Mouse (Mus musculus) hindbrain, embryonic 13.5 days (tissue): ENCODE data around the gene March1. TPM values are rescaled to one million over a fixed set of nuclear protein-coding genes. Genes with fewer than 3 reads are reported as not detected.
"Not testable (repeated sequence)": the region's sequence is repeated elsewhere in the genome, so short reads cannot be mapped to it uniquely, and the experiment has no call there.

Experiments used
- ATAC-seq: fragments of 200-750 bp; cut with Nextera tagmentation; 2 replicates; pipeline ENCODE4 v1.8.0; 2017; ENCODE audit warnings: moderate TSS enrichment; ENCODE audit not compliant: low FRiP score
- H3K27ac ChIP-seq: fragments of 300-500 bp; sonication (generic); 2 replicates; pipeline ENCODE4 v1.5.1; 2015; ENCODE audit warnings: inconsistent platforms, mild to moderate bottlenecking, moderate library complexity
- H3K27me3 ChIP-seq: fragments of 300-500 bp; sonication (generic); 2 replicates; pipeline ENCODE4 v1.6.1; 2015; ENCODE audit warnings: mild to moderate bottlenecking, inconsistent platforms
- H3K36me3 ChIP-seq: fragments of 300-500 bp; sonication (generic); 2 replicates; pipeline ENCODE4 v1.6.1; 2015; ENCODE audit warnings: mild to moderate bottlenecking, inconsistent platforms
- H3K4me1 ChIP-seq: fragments of 300-500 bp; sonication (generic); replicated peaks from 2 replicates; pipeline ENCODE4 v1.6.1; 2015; ENCODE audit warnings: inconsistent platforms
- H3K4me2 ChIP-seq: fragments of 300-500 bp; sonication (generic); 2 replicates; pipeline ENCODE4 v1.6.1; 2015; ENCODE audit warnings: inconsistent platforms, mild to moderate bottlenecking, moderate library complexity
- H3K4me3 ChIP-seq: fragments of 300-500 bp; sonication (generic); 2 replicates; pipeline ENCODE4 v1.5.1; 2015; ENCODE audit warnings: mild to moderate bottlenecking, inconsistent platforms
- H3K9ac ChIP-seq: fragments of 300-500 bp; sonication (generic); 2 replicates; pipeline ENCODE4 v1.6.1; 2015; ENCODE audit warnings: mild to moderate bottlenecking, inconsistent platforms
- H3K9me3 ChIP-seq: fragments of 300-500 bp; sonication (generic); 2 replicates; pipeline ENCODE4 v1.6.1; 2016; ENCODE audit warnings: inconsistent platforms
- WGBS: fragments of 180-500 bp; shearing (Covaris S2); methylation state at CpG from one replicate; pipeline ENCODE4 v1.1.7; 2015; 5-methylcytosine and 5-hydroxymethylcytosine counted together
- polyA plus RNA-seq: library from polyadenylated mRNA; unstranded; fragments of >200 nt; fragmentation: Nextera tagmentation; extraction: Ambion mirVana; gene quantifications from 2 replicates; pipeline ENCODE4 v1.2.1, GENCODE M21; 2015

The March1 gene
- polyA plus RNA-seq, 1 experiment from 2014 or later = 35.9 TPM

- H3K4me1 ChIP-seq, H3K9me3 ChIP-seq, H3K4me3 ChIP-seq, H3K4me2 ChIP-seq, H3K27me3 ChIP-seq, H3K36me3 ChIP-seq, H3K27ac ChIP-seq, H3K9ac ChIP-seq, ATAC-seq: not testable (repeated sequence)
- WGBS = 66% methylated on average over 4 of the region's 4 CpGs
These were observed 788.1 kb downstream of the March1 start for GRCm38 (mm10) chr8:66405796-66406195.

GRCm38 (mm10) chr8:66406596-66407361, 789.1 kb downstream of the March1 start:
- Histone ChIP-seq H3K9ac (no peak overlapping the region), H3K4me2 (no peak overlapping the region), H3K9me3 (no peaks in the 10 kb centered on the region), H3K27ac (no peak overlapping the region), H3K4me3 (no peak overlapping the region), H3K36me3 (no peaks in the 10 kb centered on the region), H3K4me1 (no peaks in the 10 kb centered on the region), H3K27me3 (no peaks in the 10 kb centered on the region)
- 92% methylated on average over 6 of the region's 6 CpGs for WGBS
- ATAC-seq = no peak

GRCm38 (mm10) chr8:66410080-66410615, 792.4 kb downstream of the March1 start:
- no peak for ATAC-seq
- WGBS = 81% methylated on average over 9 of the region's 9 CpGs
- no peak overlapping the region for H3K4me2 ChIP-seq

DNA sequence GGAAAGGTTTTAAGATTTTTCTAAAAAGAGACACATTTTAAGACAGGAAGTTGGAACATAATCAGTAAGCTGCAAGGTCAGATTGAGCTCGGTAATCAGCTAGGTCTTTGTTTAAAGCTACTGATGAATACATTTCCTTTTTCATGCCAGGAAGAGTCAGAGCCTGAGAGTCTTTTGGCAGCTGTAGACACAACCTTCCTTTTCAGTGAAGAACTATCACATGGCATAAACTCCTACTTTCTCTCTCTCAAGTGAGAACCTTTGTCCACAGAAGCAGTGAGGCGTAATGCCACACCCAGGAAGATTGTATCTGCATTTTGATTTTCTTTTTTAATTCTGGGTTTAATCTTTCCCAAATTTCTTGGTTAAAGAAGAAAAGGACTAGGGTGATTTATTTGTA, 795.4 kb downstream of the March1 start:
- no peaks in the 10 kb centered on the region for H3K9me3 ChIP-seq
- WGBS = 67% methylated on average over 2 of the region's 2 CpGs
- H3K4me2 ChIP-seq = no peak overlapping the region
- H3K36me3 ChIP-seq = no peaks in the 10 kb centered on the region
- H3K27ac ChIP-seq = no peak overlapping the region
- ATAC-seq = no peak
- no peak overlapping the region for H3K9ac ChIP-seq
- no peaks in the 10 kb centered on the region for H3K27me3 ChIP-seq
- H3K4me3 ChIP-seq = no peak overlapping the region
- no peaks in the 10 kb centered on the region for H3K4me1 ChIP-seq

More at GRCm38 (mm10) chr8:66410080-66410615, 792.4 kb downstream of the March1 start:
- H3K9me3 ChIP-seq = no peaks in the 10 kb centered on the region
- no peaks in the 10 kb centered on the region for H3K27me3 ChIP-seq
- no peak overlapping the region for H3K9ac ChIP-seq
- H3K27ac ChIP-seq = no peak overlapping the region
- H3K36me3 ChIP-seq = no peaks in the 10 kb centered on the region
- H3K4me1 ChIP-seq = no peaks in the 10 kb centered on the region
- H3K4me3 ChIP-seq = no peak overlapping the region

DNA sequence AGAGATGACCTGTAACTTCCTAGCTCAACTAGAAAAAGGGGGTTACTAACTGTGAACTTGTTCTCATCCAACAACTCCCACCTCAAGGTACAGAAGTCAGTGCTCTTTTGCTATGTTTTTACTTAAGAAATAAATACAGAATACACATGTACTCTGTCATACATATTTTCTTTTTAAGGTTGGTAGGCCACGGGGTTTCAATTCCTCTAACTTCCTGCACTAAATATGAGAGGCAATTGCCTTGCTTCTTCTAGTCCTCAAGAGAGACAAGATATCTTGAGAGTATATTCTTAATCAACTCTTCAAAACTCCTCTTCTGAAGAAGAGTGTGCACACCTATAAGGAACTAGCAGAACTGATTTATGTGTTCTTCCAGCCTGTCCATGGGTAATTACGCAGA, 797.5 kb downstream of the March1 start:
- Histone ChIP-seq H3K27me3 (no peaks in the 10 kb centered on the region), H3K9ac (no peak overlapping the region), H3K36me3 (no peaks in the 10 kb centered on the region), H3K27ac (no peak overlapping the region), H3K4me3 (no peak overlapping the region), H3K9me3 (no peaks in the 10 kb centered on the region), H3K4me2 (no peak overlapping the region), H3K4me1 (no peaks in the 10 kb centered on the region)
- 91% methylated on average over 2 of the region's 2 CpGs for WGBS
- ATAC-seq = no peak

DNA sequence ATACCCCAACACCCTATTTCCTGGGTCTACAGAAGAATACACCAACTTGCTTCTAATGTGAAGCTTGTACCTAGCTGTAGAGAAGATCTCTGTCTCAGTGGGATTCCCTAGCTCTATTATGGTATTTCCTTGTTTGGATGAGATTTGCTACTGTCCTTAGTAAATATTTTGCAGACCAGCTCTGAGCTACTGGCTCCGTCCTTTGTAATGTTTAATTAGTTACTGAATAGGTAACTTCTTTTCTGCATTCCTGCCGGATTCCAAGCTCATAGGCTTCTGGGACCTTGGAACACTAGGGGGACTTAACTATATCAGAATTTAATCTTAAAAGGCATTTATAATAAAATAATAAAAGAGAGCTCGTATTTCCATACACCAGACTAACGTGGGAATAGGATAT, 799.9 kb downstream of the March1 start:
- not testable (repeated sequence) for ATAC-seq, H3K4me3 ChIP-seq
- 88% methylated on average over 4 of the region's 4 CpGs for WGBS

DNA sequence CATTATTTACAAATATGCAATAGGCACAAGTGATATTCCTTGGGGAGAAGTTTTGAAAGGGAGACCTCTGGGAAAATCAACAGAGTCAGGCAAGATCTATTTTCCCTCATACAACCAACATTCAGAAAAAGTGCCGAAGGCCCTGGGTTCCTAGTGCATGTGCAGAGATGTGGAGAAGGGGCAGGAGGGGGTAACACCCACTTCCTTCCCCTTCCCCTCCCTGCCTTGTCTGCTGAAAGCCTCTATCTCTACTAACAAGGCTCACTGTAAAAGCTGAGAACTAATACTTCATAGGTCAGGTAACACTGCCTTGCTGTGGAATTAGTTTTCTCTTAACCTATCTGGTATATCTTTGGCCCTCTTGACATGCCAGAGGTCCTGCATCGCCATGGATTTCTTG, 812.9 kb downstream of the March1 start:
- Histone ChIP-seq H3K4me2 (no peak overlapping the region), H3K27ac (no peak overlapping the region), H3K27me3 (no peaks in the 10 kb centered on the region), H3K9ac (no peak overlapping the region), H3K4me1 (no peaks in the 10 kb centered on the region), H3K9me3 (no peaks in the 10 kb centered on the region), H3K36me3 (no peaks in the 10 kb centered on the region), H3K4me3 (no peak overlapping the region)
- ATAC-seq = no peak
- 84% methylated on average over 2 of the region's 2 CpGs for WGBS

More for the DNA sequence above, 799.9 kb downstream of the March1 start:
- not testable (repeated sequence) for H3K27me3 ChIP-seq, H3K9me3 ChIP-seq, H3K36me3 ChIP-seq, H3K27ac ChIP-seq, H3K4me2 ChIP-seq, H3K9ac ChIP-seq, H3K4me1 ChIP-seq

DNA sequence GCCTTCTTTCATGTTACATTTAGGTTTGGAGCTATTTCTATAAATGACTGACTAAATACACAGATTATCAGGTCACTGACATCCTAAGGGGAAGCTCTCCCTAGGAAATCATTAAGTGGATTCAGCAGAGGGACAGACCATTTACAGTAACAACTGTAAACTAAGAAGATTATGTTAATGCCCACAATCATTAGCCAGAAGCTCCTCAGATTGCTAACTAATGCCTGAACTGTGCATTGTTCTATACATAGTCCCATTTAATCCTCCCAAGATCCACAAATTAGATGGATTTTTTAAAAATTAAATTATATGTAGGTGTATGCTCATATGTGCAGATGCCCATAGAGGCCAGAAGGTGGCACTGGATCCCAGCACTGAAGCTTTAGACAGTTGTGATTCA, 815.9 kb downstream of the March1 start:
- H3K4me2 ChIP-seq = no peak overlapping the region
- H3K9me3 ChIP-seq = no peaks in the 10 kb centered on the region
- H3K27ac ChIP-seq = no peak overlapping the region
- no peak overlapping the region for H3K9ac ChIP-seq
- H3K4me3 ChIP-seq = no peak overlapping the region
- no peak for ATAC-seq
- H3K27me3 ChIP-seq = no peaks in the 10 kb centered on the region
- H3K4me1 ChIP-seq = no peaks in the 10 kb centered on the region
- no peaks in the 10 kb centered on the region for H3K36me3 ChIP-seq

- Histone ChIP-seq H3K27me3 (no peaks in the 10 kb centered on the region), H3K9ac (no peak overlapping the region), H3K4me1 (no peaks in the 10 kb centered on the region), H3K36me3 (no peaks in the 10 kb centered on the region), H3K4me3 (no peak overlapping the region), H3K27ac (no peak overlapping the region), H3K9me3 (no peaks in the 10 kb centered on the region), H3K4me2 (no peak overlapping the region)
- no peak for ATAC-seq
- WGBS = 87% methylated on average over 1 of the region's 1 CpGs
These were observed 819.1 kb downstream of the March1 start for GRCm38 (mm10) chr8:66436804-66437203.

DNA sequence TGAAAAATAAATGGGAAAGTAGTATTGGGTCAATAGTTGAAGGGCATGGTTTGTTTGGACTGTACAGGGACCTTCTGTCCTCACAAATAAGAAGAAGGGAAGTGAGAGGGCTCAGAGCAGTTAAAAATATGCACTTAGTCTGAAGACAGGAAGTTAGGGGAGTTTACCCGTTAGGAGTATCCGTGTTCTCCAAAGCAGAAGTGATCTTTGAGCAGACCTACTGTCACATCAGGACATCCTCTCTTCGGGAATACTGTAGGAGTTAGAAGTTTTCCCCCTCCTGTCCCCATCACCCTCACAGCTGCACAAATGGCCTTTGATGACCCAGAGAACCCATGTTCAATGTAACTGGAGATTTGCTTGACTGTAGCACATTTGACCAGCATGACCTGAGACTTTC, 820.2 kb downstream of the March1 start:
- Histone ChIP-seq H3K4me3 (no peak overlapping the region), H3K36me3 (no peaks in the 10 kb centered on the region), H3K9ac (no peak overlapping the region), H3K4me2 (no peak overlapping the region), H3K9me3 (no peaks in the 10 kb centered on the region), H3K27ac (no peak overlapping the region), H3K27me3 (no peaks in the 10 kb centered on the region), H3K4me1 (no peaks in the 10 kb centered on the region)
- WGBS = 78% methylated on average over 3 of the region's 3 CpGs
- ATAC-seq = no peak

DNA sequence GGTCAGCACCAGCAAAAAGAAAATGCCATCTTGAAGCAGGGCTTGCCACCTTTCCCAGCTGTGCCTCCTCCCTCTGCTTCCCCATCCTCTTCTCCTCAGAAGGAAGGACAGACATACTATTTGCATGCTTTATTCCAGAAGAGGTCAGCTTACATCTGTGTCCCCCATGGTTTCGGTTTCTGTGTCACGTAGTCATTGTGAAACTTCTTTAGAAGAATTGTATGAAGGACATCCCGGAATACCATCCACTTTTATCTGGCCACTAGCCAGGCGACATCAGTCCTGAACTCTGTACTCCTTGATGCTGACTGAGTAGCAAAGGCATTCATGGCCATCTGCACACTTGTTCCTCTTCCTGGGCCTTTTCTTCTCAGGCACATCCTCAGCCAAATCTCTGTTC, 820.8 kb downstream of the March1 start:
- H3K27ac ChIP-seq = no peak overlapping the region

DNA sequence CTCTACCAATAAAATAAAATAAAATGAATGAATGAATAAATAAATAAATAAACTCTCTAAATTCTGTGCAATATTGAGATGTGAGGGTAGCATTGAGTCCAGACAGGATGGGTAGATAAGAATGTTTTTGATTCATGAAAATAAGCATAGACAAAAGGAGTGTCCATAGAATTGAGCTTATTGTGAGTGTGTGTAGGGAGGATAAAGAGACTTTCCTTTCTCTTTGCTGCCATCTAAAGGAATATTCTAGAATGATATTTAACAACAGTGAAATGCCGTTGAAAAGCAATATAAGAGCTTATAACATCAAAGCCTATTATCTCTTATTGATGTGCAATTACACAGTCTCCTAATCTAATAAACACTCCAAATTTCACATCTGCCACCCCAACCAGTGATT, 823.4 kb downstream of the March1 start:
- Histone ChIP-seq H3K36me3 (no peaks in the 10 kb centered on the region), H3K9me3 (no peaks in the 10 kb centered on the region), H3K4me1 (no peaks in the 10 kb centered on the region), H3K27ac (no peak overlapping the region), H3K27me3 (no peaks in the 10 kb centered on the region), H3K4me3 (no peak overlapping the region), H3K4me2 (no peak overlapping the region), H3K9ac (no peak overlapping the region)
- WGBS = 12% methylated on average over 1 of the region's 1 CpGs
- peak; percentile 78 for ATAC-seq

More for the DNA sequence above, 820.8 kb downstream of the March1 start:
- H3K27me3 ChIP-seq = no peaks in the 10 kb centered on the region
- WGBS = 93% methylated on average over 4 of the region's 4 CpGs
- H3K4me2 ChIP-seq = no peak overlapping the region
- no peaks in the 10 kb centered on the region for H3K4me1 ChIP-seq
- ATAC-seq = no peak
- H3K9me3 ChIP-seq = no peaks in the 10 kb centered on the region
- H3K4me3 ChIP-seq = no peak overlapping the region
- no peaks in the 10 kb centered on the region for H3K36me3 ChIP-seq
- H3K9ac ChIP-seq = no peak overlapping the region

GRCm38 (mm10) chr8:66442778-66443177, 825.1 kb downstream of the March1 start:
- Histone ChIP-seq H3K9ac (no peak overlapping the region), H3K4me3 (no peak overlapping the region), H3K27ac (no peak overlapping the region), H3K36me3 (no peaks in the 10 kb centered on the region), H3K4me2 (no peak overlapping the region), H3K4me1 (no peaks in the 10 kb centered on the region), H3K27me3 (no peaks in the 10 kb centered on the region), H3K9me3 (no peaks in the 10 kb centered on the region)
- 32% methylated on average over 1 of the region's 1 CpGs for WGBS
- ATAC-seq = no peak; the same call in 1 of the 2 replicates
